Mouse (Mus musculus): ENCODE measurements at regions not wholly inside any gene's neighbourhood (a gene's known extent, or its start where the extent isn't known, plus 50 kb on each side); places are given as distances from the start of the nearest gene placed in this dataset.
"Not testable (repeated sequence)": the region's sequence is repeated elsewhere in the genome, so short reads cannot be mapped to it uniquely, and the experiment has no call there.

GRCm38 (mm10) chr13:58663316-58663715, 52.6 kb upstream of the Slc28a3 start:
- Histone ChIP-seq H3K36me3 (ENCODE audit: control insufficient read depth, insufficient read depth) (no peaks in the 10 kb centered on the region), H3K9ac (ENCODE audit: low read depth, low read length) (no peak overlapping the region), H3K4me1 (ENCODE audit: control insufficient read depth, low read depth, low read length) (no peaks in the 10 kb centered on the region), H3K9me3 (replicated peaks; ENCODE audit: control insufficient read depth, low read length) (no peaks in the 10 kb centered on the region), H3K27me3 (ENCODE audit: control insufficient read depth, insufficient read depth, low read depth, low read length) (no peaks in the 10 kb centered on the region), H3K27ac (ENCODE audit: low read length) (no peak overlapping the region), H3K4me3 (ENCODE audit: low read depth, low read length) (no peak overlapping the region), H3K4me2 (ENCODE audit: low read depth, low read length) (no peak overlapping the region)
- WGBS (ENCODE audit: insufficient replicate concordance): 53% methylated on average over 4 of the region's 4 CpGs
- no peak for ATAC-seq (ENCODE audit: low read depth)

GRCm38 (mm10) chr13:58668664-58669063, 58.0 kb upstream of the Slc28a3 start:
- Histone ChIP-seq H3K36me3 (ENCODE audit: control insufficient read depth, insufficient read depth) (no peaks in the 10 kb centered on the region), H3K9me3 (replicated peaks; ENCODE audit: control insufficient read depth, low read length) (no peaks in the 10 kb centered on the region), H3K27ac (ENCODE audit: low read length) (no peak overlapping the region), H3K4me2 (ENCODE audit: low read depth, low read length) (no peak overlapping the region), H3K4me1 (ENCODE audit: control insufficient read depth, low read depth, low read length) (no peaks in the 10 kb centered on the region), H3K4me3 (ENCODE audit: low read depth, low read length) (no peak overlapping the region), H3K27me3 (ENCODE audit: control insufficient read depth, insufficient read depth, low read depth, low read length) (no peaks in the 10 kb centered on the region), H3K9ac (ENCODE audit: low read depth, low read length) (no peak overlapping the region)
- WGBS (ENCODE audit: insufficient replicate concordance): 39% methylated on average over 21 of the region's 21 CpGs
- no peak for ATAC-seq (ENCODE audit: low read depth)

- H3K4me3 ChIP-seq (ENCODE audit: low read depth, low read length): no peak overlapping the region
- WGBS (ENCODE audit: insufficient replicate concordance): 73% methylated on average over 9 of the region's 9 CpGs
- no peak overlapping the region for H3K9ac ChIP-seq (ENCODE audit: low read depth, low read length)
- H3K9me3 ChIP-seq (replicated peaks; ENCODE audit: control insufficient read depth, low read length): no peaks in the 10 kb centered on the region
- H3K36me3 ChIP-seq (ENCODE audit: control insufficient read depth, insufficient read depth): no peaks in the 10 kb centered on the region
- H3K27me3 ChIP-seq (ENCODE audit: control insufficient read depth, insufficient read depth, low read depth, low read length): no peaks in the 10 kb centered on the region
- ATAC-seq (ENCODE audit: low read depth): no peak
- no peak overlapping the region for H3K4me2 ChIP-seq (ENCODE audit: low read depth, low read length)
- no peaks in the 10 kb centered on the region for H3K4me1 ChIP-seq (ENCODE audit: control insufficient read depth, low read depth, low read length)
- H3K27ac ChIP-seq (ENCODE audit: low read length): no peak overlapping the region
These were observed 59.5 kb upstream of the Slc28a3 start for GRCm38 (mm10) chr13:58670206-58670605.

- not testable (repeated sequence) for H3K36me3 ChIP-seq (ENCODE audit: control insufficient read depth, insufficient read depth); ATAC-seq (ENCODE audit: low read depth); H3K27ac ChIP-seq (ENCODE audit: low read length); H3K4me2 ChIP-seq (ENCODE audit: low read depth, low read length); H3K27me3 ChIP-seq (ENCODE audit: control insufficient read depth, insufficient read depth, low read depth, low read length); H3K9me3 ChIP-seq (replicated peaks; ENCODE audit: control insufficient read depth, low read length); H3K9ac ChIP-seq (ENCODE audit: low read depth, low read length); H3K4me1 ChIP-seq (ENCODE audit: control insufficient read depth, low read depth, low read length); H3K4me3 ChIP-seq (ENCODE audit: low read depth, low read length)
- WGBS (ENCODE audit: insufficient replicate concordance): 64% methylated on average over 1 of the region's 1 CpGs
These were observed 64.9 kb upstream of the Slc28a3 start for GRCm38 (mm10) chr13:58675611-58676010.

GRCm38 (mm10) chr13:58677521-58677920, 66.8 kb upstream of the Slc28a3 start:
- Histone ChIP-seq H3K4me3 (ENCODE audit: low read depth, low read length) (no peak overlapping the region), H3K9me3 (replicated peaks; ENCODE audit: control insufficient read depth, low read length) (no peaks in the 10 kb centered on the region), H3K36me3 (ENCODE audit: control insufficient read depth, insufficient read depth) (no peaks in the 10 kb centered on the region), H3K27ac (ENCODE audit: low read length) (no peak overlapping the region), H3K4me1 (ENCODE audit: control insufficient read depth, low read depth, low read length) (no peaks in the 10 kb centered on the region), H3K27me3 (ENCODE audit: control insufficient read depth, insufficient read depth, low read depth, low read length) (no peaks in the 10 kb centered on the region), H3K4me2 (ENCODE audit: low read depth, low read length) (no peak overlapping the region), H3K9ac (ENCODE audit: low read depth, low read length) (no peak overlapping the region)
- ATAC-seq (ENCODE audit: low read depth): no peak
- WGBS (ENCODE audit: insufficient replicate concordance): 68% methylated on average over 7 of the region's 7 CpGs

- Histone ChIP-seq H3K27me3 (ENCODE audit: control insufficient read depth, insufficient read depth, low read depth, low read length) (no peaks in the 10 kb centered on the region), H3K9ac (ENCODE audit: low read depth, low read length) (no peak overlapping the region), H3K36me3 (ENCODE audit: control insufficient read depth, insufficient read depth) (no peaks in the 10 kb centered on the region), H3K4me3 (ENCODE audit: low read depth, low read length) (no peak overlapping the region), H3K4me2 (ENCODE audit: low read depth, low read length) (no peak overlapping the region), H3K9me3 (replicated peaks; ENCODE audit: control insufficient read depth, low read length) (no peaks in the 10 kb centered on the region), H3K27ac (ENCODE audit: low read length) (no peak overlapping the region), H3K4me1 (ENCODE audit: control insufficient read depth, low read depth, low read length) (no peaks in the 10 kb centered on the region)
- 60% methylated on average over 6 of the region's 6 CpGs for WGBS (ENCODE audit: insufficient replicate concordance)
- no peak for ATAC-seq (ENCODE audit: low read depth)
These were observed 69.0 kb upstream of the Slc28a3 start for GRCm38 (mm10) chr13:58679663-58680062.

- 40% methylated on average over 5 of the region's 5 CpGs for WGBS (ENCODE audit: insufficient replicate concordance)
- H3K27me3 ChIP-seq (ENCODE audit: control insufficient read depth, insufficient read depth, low read depth, low read length): no peaks in the 10 kb centered on the region
- ATAC-seq (ENCODE audit: low read depth): no peak
These were observed 76.1 kb upstream of the Slc28a3 start for GRCm38 (mm10) chr13:58686822-58687221.

GRCm38 (mm10) chr13:58687609-58688008, 76.9 kb upstream of the Slc28a3 start:
- no peaks in the 10 kb centered on the region for H3K36me3 ChIP-seq (ENCODE audit: control insufficient read depth, insufficient read depth)
- H3K4me1 ChIP-seq (ENCODE audit: control insufficient read depth, low read depth, low read length): no peaks in the 10 kb centered on the region
- H3K4me2 ChIP-seq (ENCODE audit: low read depth, low read length): no peak overlapping the region
- no peak overlapping the region for H3K4me3 ChIP-seq (ENCODE audit: low read depth, low read length)
- H3K27me3 ChIP-seq (ENCODE audit: control insufficient read depth, insufficient read depth, low read depth, low read length): no peaks in the 10 kb centered on the region
- no peaks in the 10 kb centered on the region for H3K9me3 ChIP-seq (replicated peaks; ENCODE audit: control insufficient read depth, low read length)
- H3K9ac ChIP-seq (ENCODE audit: low read depth, low read length): no peak overlapping the region
- no peak for ATAC-seq (ENCODE audit: low read depth)
- WGBS (ENCODE audit: insufficient replicate concordance): 24% methylated on average over 2 of the region's 2 CpGs
- H3K27ac ChIP-seq (ENCODE audit: low read length): no peak overlapping the region

More at GRCm38 (mm10) chr13:58686822-58687221, 76.1 kb upstream of the Slc28a3 start:
- Histone ChIP-seq H3K36me3 (ENCODE audit: control insufficient read depth, insufficient read depth) (no peaks in the 10 kb centered on the region), H3K27ac (ENCODE audit: low read length) (no peak overlapping the region), H3K4me3 (ENCODE audit: low read depth, low read length) (no peak overlapping the region), H3K9ac (ENCODE audit: low read depth, low read length) (no peak overlapping the region), H3K4me1 (ENCODE audit: control insufficient read depth, low read depth, low read length) (no peaks in the 10 kb centered on the region), H3K9me3 (replicated peaks; ENCODE audit: control insufficient read depth, low read length) (no peaks in the 10 kb centered on the region), H3K4me2 (ENCODE audit: low read depth, low read length) (no peak overlapping the region)

- Histone ChIP-seq H3K27ac (ENCODE audit: low read length) (no peak overlapping the region), H3K4me3 (ENCODE audit: low read depth, low read length) (no peak overlapping the region), H3K4me1 (ENCODE audit: control insufficient read depth, low read depth, low read length) (no peaks in the 10 kb centered on the region), H3K9me3 (replicated peaks; ENCODE audit: control insufficient read depth, low read length) (no peaks in the 10 kb centered on the region), H3K36me3 (ENCODE audit: control insufficient read depth, insufficient read depth) (no peaks in the 10 kb centered on the region), H3K9ac (ENCODE audit: low read depth, low read length) (no peak overlapping the region), H3K27me3 (ENCODE audit: control insufficient read depth, insufficient read depth, low read depth, low read length) (no peaks in the 10 kb centered on the region), H3K4me2 (ENCODE audit: low read depth, low read length) (no peak overlapping the region)
- 6% methylated on average over 2 of the region's 2 CpGs for WGBS (ENCODE audit: insufficient replicate concordance)
- ATAC-seq (ENCODE audit: low read depth): no peak
These were observed 77.6 kb upstream of the Slc28a3 start for GRCm38 (mm10) chr13:58688249-58688648.

- Histone ChIP-seq H3K9ac (ENCODE audit: low read depth, low read length) (no peak overlapping the region), H3K27ac (ENCODE audit: low read length) (no peak overlapping the region), H3K4me2 (ENCODE audit: low read depth, low read length) (no peak overlapping the region), H3K4me3 (ENCODE audit: low read depth, low read length) (no peak overlapping the region), H3K36me3 (ENCODE audit: control insufficient read depth, insufficient read depth) (no peaks in the 10 kb centered on the region), H3K9me3 (replicated peaks; ENCODE audit: control insufficient read depth, low read length) (no peaks in the 10 kb centered on the region), H3K27me3 (ENCODE audit: control insufficient read depth, insufficient read depth, low read depth, low read length) (no peaks in the 10 kb centered on the region), H3K4me1 (ENCODE audit: control insufficient read depth, low read depth, low read length) (no peaks in the 10 kb centered on the region)
- 52% methylated on average over 6 of the region's 6 CpGs for WGBS (ENCODE audit: insufficient replicate concordance)
- ATAC-seq (ENCODE audit: low read depth): no peak
These were observed 84.0 kb upstream of the Slc28a3 start for GRCm38 (mm10) chr13:58694703-58695102.

Measured in liver, embryonic 16.5 days (tissue).